Mouse (Mus musculus) right cerebral cortex, postnatal 4 days (tissue): ENCODE data around the gene Fiz1.

Experiments used
- DNase-seq: peaks from one replicate; pipeline ENCODE4 v3.0.0-alpha.2; 2022

Gene Fiz1

GRCm38 (mm10) chr7:4996934-4997333 lies 17.6 kb downstream of the Fiz1 start:
- DNase-seq = no peak

- peak; percentile 98 for DNase-seq
Measured at GRCm38 (mm10) chr7:4996003-4996895, 18.2 kb downstream of the Fiz1 start, which contains the start of gene Zfp579. Gene Zfp579 (minus strand): TSS chr7:4996158.

- no peak for DNase-seq
Measured at GRCm38 (mm10) chr7:4995268-4996002, 19.1 kb downstream of the Fiz1 start.

GRCm38 (mm10) chr7:4993999-4994788 lies 20.3 kb downstream of the Fiz1 start:
- no peak for DNase-seq

DNA sequence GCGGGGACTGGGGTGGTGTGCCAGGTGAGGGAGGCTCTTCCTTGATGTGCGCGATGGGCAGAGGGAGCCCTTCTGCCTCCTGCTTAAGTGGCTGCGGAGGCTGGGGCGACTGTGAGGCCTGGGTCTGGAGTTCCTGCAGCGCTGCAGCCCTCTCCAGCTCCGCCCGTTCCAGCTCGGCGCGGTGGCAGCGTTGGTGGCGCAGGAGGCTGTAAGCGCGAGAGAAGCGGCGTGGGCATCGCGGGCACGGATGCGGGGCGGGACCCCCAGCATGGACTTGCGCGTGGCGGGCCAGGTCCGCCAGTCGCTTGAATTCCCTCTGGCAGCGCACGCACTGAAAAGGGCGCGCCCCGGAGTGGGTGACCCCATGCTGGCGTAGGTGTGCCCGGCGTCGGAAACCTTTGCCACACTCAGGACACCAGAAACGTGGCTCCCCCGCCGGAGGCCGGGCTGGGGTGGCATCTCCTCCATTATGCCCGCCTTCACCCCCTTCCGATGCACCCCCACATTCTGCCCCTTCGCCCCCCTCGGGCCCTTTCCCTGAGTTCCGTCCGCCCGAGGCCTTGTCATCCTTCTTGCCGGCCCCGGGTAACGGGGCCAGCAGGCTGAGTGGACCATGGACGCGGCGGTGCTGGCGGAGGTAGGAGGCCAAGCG lies 21.0 kb downstream of the Fiz1 start:
- no peak for DNase-seq

GRCm38 (mm10) chr7:4988250-4988649 lies 26.2 kb downstream of the Fiz1 start:
- DNase-seq = no peak

DNA sequence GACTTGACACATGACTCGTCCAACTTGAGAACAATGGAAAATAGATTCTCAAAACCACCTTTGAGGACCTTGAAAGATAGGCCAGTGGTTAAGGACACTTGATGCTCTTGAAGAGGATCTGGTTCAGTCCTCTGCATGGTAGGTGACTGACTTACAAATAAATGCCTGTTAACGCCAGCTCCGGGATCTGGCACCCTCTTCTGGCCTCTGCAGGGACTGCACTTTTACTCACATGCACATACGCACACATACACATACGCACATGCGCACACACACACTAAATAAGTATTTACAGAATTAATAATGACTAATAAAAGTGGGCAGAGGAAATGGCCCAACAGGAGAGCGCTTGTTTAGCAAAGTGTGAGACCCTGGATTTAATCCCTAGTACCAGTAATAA lies 37.7 kb downstream of the Fiz1 start:
- no peak for DNase-seq

DNA sequence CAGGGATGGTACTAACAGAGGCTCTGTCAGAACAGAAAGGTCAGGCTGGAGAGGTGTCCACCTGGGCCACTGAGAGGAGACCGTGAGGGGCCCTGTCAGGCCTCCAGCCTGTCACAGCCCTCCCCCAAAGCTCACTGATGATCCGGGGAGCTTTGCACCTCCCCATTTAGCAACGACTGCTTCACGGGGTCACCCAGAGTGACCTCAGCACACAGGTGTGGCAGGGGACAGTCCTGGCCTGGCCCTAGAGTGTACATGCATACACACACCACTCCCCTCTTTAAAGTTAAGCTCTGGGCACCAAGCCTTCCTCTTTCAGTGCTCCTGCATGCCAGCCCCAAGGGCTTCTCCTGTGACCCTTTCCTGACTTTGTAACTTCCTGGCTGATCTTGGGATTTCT lies 39.0 kb downstream of the Fiz1 start:
- DNase-seq = no peak

DNA sequence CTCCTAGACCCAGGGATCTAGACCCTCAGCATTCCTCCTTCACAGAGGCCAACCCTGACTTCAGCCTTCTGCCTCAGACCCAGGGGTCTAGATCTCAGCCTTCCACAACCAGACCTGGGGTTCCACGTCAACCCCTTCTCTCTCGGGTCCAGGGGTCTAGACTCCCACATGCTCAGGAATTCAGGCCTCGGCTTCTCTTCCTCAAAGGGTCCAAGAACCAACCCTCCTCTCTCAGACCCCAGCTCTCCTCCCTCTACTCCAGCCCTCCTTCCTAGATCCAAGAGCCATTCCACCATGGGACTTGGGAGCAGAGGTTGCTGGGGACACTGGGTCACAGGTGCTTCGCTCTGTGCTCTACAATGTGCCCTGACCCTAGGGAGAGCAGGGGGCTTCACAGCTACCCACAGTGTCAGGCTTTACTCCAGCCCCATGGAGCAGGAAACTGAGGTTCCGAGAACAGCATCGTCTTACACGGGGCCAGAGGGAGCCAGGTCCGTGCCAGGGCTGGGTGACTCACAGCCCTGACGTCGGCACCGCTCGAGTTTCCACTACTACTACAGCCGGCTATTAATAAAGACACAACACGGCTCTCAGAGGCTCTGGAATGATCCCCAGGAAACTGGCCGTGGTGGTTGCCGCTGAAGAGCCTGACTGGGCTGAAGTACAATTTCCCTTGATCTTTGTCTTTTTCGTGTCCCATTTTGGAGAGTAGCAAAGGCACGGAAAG lies 42.0 kb downstream of the Fiz1 start:
- no peak for DNase-seq

GRCm38 (mm10) chr7:4971710-4972109 lies 42.8 kb downstream of the Fiz1 start:
- DNase-seq = no peak

GRCm38 (mm10) chr7:4971068-4971467 lies 43.4 kb downstream of the Fiz1 start, which contains the start of gene Sbk3:
Gene Sbk3 (minus strand): TSS chr7:4971168.
- DNase-seq = no peak

- no peak for DNase-seq
Measured at GRCm38 (mm10) chr7:4964988-4965387, 49.5 kb downstream of the Fiz1 start.

DNA sequence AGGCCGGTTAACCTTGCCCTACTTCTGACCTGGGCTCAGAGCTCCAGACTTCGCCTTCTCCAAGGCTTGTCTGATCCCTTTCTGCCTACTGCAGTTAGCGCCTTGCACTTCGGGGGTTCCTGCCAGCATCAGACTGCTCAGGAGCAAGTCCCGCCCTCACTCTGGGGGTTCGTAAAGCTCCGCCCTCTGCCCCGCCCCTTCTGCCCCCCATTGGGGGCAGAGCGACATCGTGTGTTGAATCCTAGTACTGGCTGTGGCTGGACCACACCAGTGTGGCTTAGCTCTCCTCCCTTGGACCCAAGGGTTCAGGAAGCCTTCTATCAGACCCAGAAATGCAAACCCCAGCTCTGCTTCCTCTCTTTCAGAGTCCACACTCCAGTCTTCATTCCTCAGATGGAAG lies 50.2 kb downstream of the Fiz1 start, which contains the start of gene Sbk2:
Gene Sbk2, minus strand, starts transcription at position 135 of the 400 bp plus-strand sequence.
- DNase-seq = peak; percentile 79

- DNase-seq = no peak
Measured at GRCm38 (mm10) chr7:4963527-4963926, 51.0 kb downstream of the Fiz1 start.

DNA sequence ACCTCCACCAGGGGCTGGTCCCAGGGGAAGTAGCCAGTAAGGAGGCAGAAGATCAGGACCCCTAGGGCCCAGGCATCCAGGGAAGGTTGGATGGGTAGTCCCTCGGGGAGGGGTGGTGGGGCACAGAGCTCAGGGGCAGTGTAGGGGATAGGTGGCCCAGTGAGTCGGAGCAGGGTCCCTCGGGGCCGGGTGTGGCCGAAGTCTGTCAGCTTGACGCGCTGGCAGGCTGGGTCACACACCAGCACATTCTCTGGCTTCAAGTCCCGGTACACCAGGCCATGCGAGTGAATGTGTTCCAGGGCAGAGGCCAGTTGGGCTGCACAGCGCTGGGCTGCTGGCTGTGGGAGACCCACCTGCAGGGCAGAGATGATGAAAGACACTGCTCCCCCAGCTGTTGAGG lies 57.1 kb downstream of the Fiz1 start:
- DNase-seq = no peak
